Mouse (Mus musculus): ENCODE results near the gene Hpd. TPM values are rescaled to one million over a fixed set of nuclear protein-coding genes. Genes with fewer than 3 reads are reported as not detected.
A peak's percentile ranks its signal among the peaks of the same experiment; 100 is the strongest.
"Not testable (repeated sequence)": the region's sequence is repeated elsewhere in the genome, so short reads cannot be mapped to it uniquely, and the experiment has no call there.

The Hpd gene
- polyA plus RNA-seq, 1 experiment from 2014 or later: 1.9 TPM

- not testable (repeated sequence) for H3K4me3 ChIP-seq (ENCODE audit: low read depth, low read length); DNase-seq (ENCODE audit: low spot score); H3K4me2 ChIP-seq (ENCODE audit: low read length); H3K9me3 ChIP-seq (ENCODE audit: control insufficient read depth, low read length); H3K9ac ChIP-seq (ENCODE audit: low read length); ATAC-seq (replicated peaks; ENCODE audit: low FRiP score, low TSS enrichment, low read depth); H3K4me1 ChIP-seq (replicated peaks; ENCODE audit: control insufficient read depth, insufficient read depth, low read length); H3K36me3 ChIP-seq (ENCODE audit: control insufficient read depth, insufficient read depth, low read length); H3K27me3 ChIP-seq (replicated peaks; ENCODE audit: control insufficient read depth, insufficient read depth, low read length); H3K27ac ChIP-seq (ENCODE audit: low read depth)
- WGBS: 70% methylated on average over 3 of the region's 5 CpGs
Measured at GRCm38 (mm10) chr5:123222346-123223050, 40.0 kb upstream of the Hpd start.

- H3K4me1 ChIP-seq (replicated peaks; ENCODE audit: control insufficient read depth, insufficient read depth, low read length); H3K4me2 ChIP-seq (ENCODE audit: low read length); H3K4me3 ChIP-seq (ENCODE audit: low read depth, low read length); ATAC-seq (replicated peaks; ENCODE audit: low FRiP score, low TSS enrichment, low read depth); DNase-seq (ENCODE audit: low spot score); H3K27me3 ChIP-seq (replicated peaks; ENCODE audit: control insufficient read depth, insufficient read depth, low read length); H3K9ac ChIP-seq (ENCODE audit: low read length); H3K9me3 ChIP-seq (ENCODE audit: control insufficient read depth, low read length); H3K27ac ChIP-seq (ENCODE audit: low read depth); H3K36me3 ChIP-seq (ENCODE audit: control insufficient read depth, insufficient read depth, low read length): not testable (repeated sequence)
- 84% methylated on average over 7 of the region's 7 CpGs for WGBS
Measured at GRCm38 (mm10) chr5:123203591-123203990, 21.1 kb upstream of the Hpd start.

GRCm38 (mm10) chr5:123202771-123203170 is 20.2 kb upstream of the Hpd start:
- H3K4me1 ChIP-seq (replicated peaks; ENCODE audit: control insufficient read depth, insufficient read depth, low read length); H3K4me2 ChIP-seq (ENCODE audit: low read length); H3K27ac ChIP-seq (ENCODE audit: low read depth); ATAC-seq (replicated peaks; ENCODE audit: low FRiP score, low TSS enrichment, low read depth); H3K9ac ChIP-seq (ENCODE audit: low read length); H3K36me3 ChIP-seq (ENCODE audit: control insufficient read depth, insufficient read depth, low read length); H3K27me3 ChIP-seq (replicated peaks; ENCODE audit: control insufficient read depth, insufficient read depth, low read length); H3K4me3 ChIP-seq (ENCODE audit: low read depth, low read length); DNase-seq (ENCODE audit: low spot score); H3K9me3 ChIP-seq (ENCODE audit: control insufficient read depth, low read length): not testable (repeated sequence)
- WGBS: 61% methylated on average over 3 of the region's 4 CpGs

GRCm38 (mm10) chr5:123201987-123202386 is 19.5 kb upstream of the Hpd start:
- no peak for DNase-seq (ENCODE audit: low spot score)
- Histone ChIP-seq H3K36me3 (ENCODE audit: control insufficient read depth, insufficient read depth, low read length) (no peaks in the 10 kb centered on the region), H3K4me1 (replicated peaks; ENCODE audit: control insufficient read depth, insufficient read depth, low read length) (no peaks in the 10 kb centered on the region), H3K27me3 (replicated peaks; ENCODE audit: control insufficient read depth, insufficient read depth, low read length) (no peaks in the 10 kb centered on the region), H3K9me3 (ENCODE audit: control insufficient read depth, low read length) (no peaks in the 10 kb centered on the region), H3K9ac (ENCODE audit: low read length) (no peak overlapping the region), H3K27ac (ENCODE audit: low read depth) (no peak overlapping the region), H3K4me2 (ENCODE audit: low read length) (no peak overlapping the region), H3K4me3 (ENCODE audit: low read depth, low read length) (no peak overlapping the region)
- 82% methylated on average over 5 of the region's 5 CpGs for WGBS
- ATAC-seq (replicated peaks; ENCODE audit: low FRiP score, low TSS enrichment, low read depth): no peak

- 54% methylated on average over 7 of the region's 7 CpGs for WGBS
- Histone ChIP-seq H3K4me1 (replicated peaks; ENCODE audit: control insufficient read depth, insufficient read depth, low read length) (no peaks in the 10 kb centered on the region), H3K9ac (ENCODE audit: low read length) (no peak overlapping the region), H3K27ac (ENCODE audit: low read depth) (no peak overlapping the region), H3K4me2 (ENCODE audit: low read length) (no peak overlapping the region), H3K4me3 (ENCODE audit: low read depth, low read length) (no peak overlapping the region), H3K36me3 (ENCODE audit: control insufficient read depth, insufficient read depth, low read length) (no peaks in the 10 kb centered on the region), H3K9me3 (ENCODE audit: control insufficient read depth, low read length) (no peaks in the 10 kb centered on the region), H3K27me3 (replicated peaks; ENCODE audit: control insufficient read depth, insufficient read depth, low read length) (no peaks in the 10 kb centered on the region)
- peak; percentile 34 for DNase-seq (ENCODE audit: low spot score)
- no peak for ATAC-seq (replicated peaks; ENCODE audit: low FRiP score, low TSS enrichment, low read depth)
Measured at GRCm38 (mm10) chr5:123201523-123201892, 19.0 kb upstream of the Hpd start.

- not testable (repeated sequence) for H3K4me1 ChIP-seq (replicated peaks; ENCODE audit: control insufficient read depth, insufficient read depth, low read length); H3K27me3 ChIP-seq (replicated peaks; ENCODE audit: control insufficient read depth, insufficient read depth, low read length); DNase-seq (ENCODE audit: low spot score); H3K4me3 ChIP-seq (ENCODE audit: low read depth, low read length); H3K36me3 ChIP-seq (ENCODE audit: control insufficient read depth, insufficient read depth, low read length); ATAC-seq (replicated peaks; ENCODE audit: low FRiP score, low TSS enrichment, low read depth); H3K4me2 ChIP-seq (ENCODE audit: low read length); H3K27ac ChIP-seq (ENCODE audit: low read depth); H3K9me3 ChIP-seq (ENCODE audit: control insufficient read depth, low read length); H3K9ac ChIP-seq (ENCODE audit: low read length)
- 87% methylated on average over 4 of the region's 7 CpGs for WGBS
Measured at GRCm38 (mm10) chr5:123200816-123201522, 18.4 kb upstream of the Hpd start.

- no peak overlapping the region for H3K4me2 ChIP-seq (ENCODE audit: low read length)
- WGBS: 82% methylated on average over 4 of the region's 4 CpGs
- H3K4me1 ChIP-seq (replicated peaks; ENCODE audit: control insufficient read depth, insufficient read depth, low read length): no peaks in the 10 kb centered on the region
- H3K9ac ChIP-seq (ENCODE audit: low read length): no peak overlapping the region
- DNase-seq (ENCODE audit: low spot score) (peak; percentile 20), ATAC-seq (replicated peaks; ENCODE audit: low FRiP score, low TSS enrichment, low read depth) (no peak)
- no peaks in the 10 kb centered on the region for H3K27me3 ChIP-seq (replicated peaks; ENCODE audit: control insufficient read depth, insufficient read depth, low read length)
- H3K27ac ChIP-seq (ENCODE audit: low read depth): no peak overlapping the region
- no peaks in the 10 kb centered on the region for H3K36me3 ChIP-seq (ENCODE audit: control insufficient read depth, insufficient read depth, low read length)
- no peak overlapping the region for H3K4me3 ChIP-seq (ENCODE audit: low read depth, low read length)
- H3K9me3 ChIP-seq (ENCODE audit: control insufficient read depth, low read length): no peaks in the 10 kb centered on the region
Measured at GRCm38 (mm10) chr5:123198523-123198922, 16.0 kb upstream of the Hpd start.

GRCm38 (mm10) chr5:123196746-123197145 is 14.2 kb upstream of the Hpd start:
- Histone ChIP-seq H3K9ac (ENCODE audit: low read length) (no peak overlapping the region), H3K27ac (ENCODE audit: low read depth) (no peak overlapping the region), H3K4me2 (ENCODE audit: low read length) (no peak overlapping the region), H3K36me3 (ENCODE audit: control insufficient read depth, insufficient read depth, low read length) (no peaks in the 10 kb centered on the region), H3K4me3 (ENCODE audit: low read depth, low read length) (no peak overlapping the region), H3K4me1 (replicated peaks; ENCODE audit: control insufficient read depth, insufficient read depth, low read length) (no peaks in the 10 kb centered on the region), H3K27me3 (replicated peaks; ENCODE audit: control insufficient read depth, insufficient read depth, low read length) (no peaks in the 10 kb centered on the region), H3K9me3 (ENCODE audit: control insufficient read depth, low read length) (no peaks in the 10 kb centered on the region)
- DNase-seq (ENCODE audit: low spot score) (peak; percentile 49), ATAC-seq (replicated peaks; ENCODE audit: low FRiP score, low TSS enrichment, low read depth) (no peak)
- 68% methylated on average over 4 of the region's 4 CpGs for WGBS
